Mouse (Mus musculus) megakaryocyte, adult 5-6 weeks (primary cell): ENCODE measurements at regions not wholly inside any gene's neighbourhood (a gene's known extent, or its start where the extent isn't known, plus 50 kb on each side); places are given as distances from the start of the nearest gene placed in this dataset.
A peak's percentile ranks its signal among the peaks of the same experiment; 100 is the strongest.

Experiments used
- ATAC-seq: 2 replicates; pipeline ENCODE4 v1.8.0; 2016; ENCODE audit warnings: mild to moderate bottlenecking, inconsistent platforms; ENCODE audit not compliant: poor library complexity, severe bottlenecking

GRCm38 (mm10) chr5:136619315-136620231 lies 52.3 kb upstream of the Cux1 start:
- ATAC-seq = no peak

GRCm38 (mm10) chr5:136620234-136620633 lies 52.9 kb upstream of the Cux1 start:
- ATAC-seq = 0 out of 2 replicates have a peak, but pooled peaks have one; percentile 33

- ATAC-seq = no peak
Observed at GRCm38 (mm10) chr5:136621336-136622125, 54.2 kb upstream of the Cux1 start.

- ATAC-seq = no peak
Observed at GRCm38 (mm10) chr5:136622152-136622551, 54.9 kb upstream of the Cux1 start.

- peak; percentile 55 for ATAC-seq
Observed at GRCm38 (mm10) chr5:136622721-136623542, 55.6 kb upstream of the Cux1 start.

GRCm38 (mm10) chr5:136623791-136624190 lies 56.5 kb upstream of the Cux1 start:
- ATAC-seq = no peak

GRCm38 (mm10) chr5:136625176-136625991 lies 58.1 kb upstream of the Cux1 start:
- 0 out of 2 replicates have a peak, but pooled peaks have one; percentile 41 for ATAC-seq

GRCm38 (mm10) chr5:136626142-136626771 lies 59.0 kb upstream of the Cux1 start:
- ATAC-seq = no peak

- no peak for ATAC-seq
Observed at GRCm38 (mm10) chr5:136626891-136627290, 59.6 kb upstream of the Cux1 start.

GRCm38 (mm10) chr5:136627671-136628292 lies 60.5 kb upstream of the Cux1 start:
- 0 out of 2 replicates have a peak, but pooled peaks have one; percentile 17 for ATAC-seq

- ATAC-seq = peak; percentile 43; the same call in 1 of the 2 replicates
Observed at GRCm38 (mm10) chr5:136628502-136628901, 61.2 kb upstream of the Cux1 start.

- ATAC-seq = peak; percentile 36; the same call in 1 of the 2 replicates
Observed at GRCm38 (mm10) chr5:136632286-136632685, 60.7 kb upstream of the Myl10 start.

GRCm38 (mm10) chr5:136633901-136634300 lies 59.0 kb upstream of the Myl10 start:
- no peak for ATAC-seq

GRCm38 (mm10) chr5:136635119-136635518 lies 57.8 kb upstream of the Myl10 start:
- ATAC-seq = no peak

- ATAC-seq = no peak
Observed at GRCm38 (mm10) chr5:136636476-136636875, 56.5 kb upstream of the Myl10 start.

- ATAC-seq = no peak
Observed at GRCm38 (mm10) chr5:136637872-136638271, 55.1 kb upstream of the Myl10 start.

GRCm38 (mm10) chr5:136640871-136641619 lies 51.9 kb upstream of the Myl10 start:
- ATAC-seq = no peak

GRCm38 (mm10) chr5:136642208-136642607 lies 50.7 kb upstream of the Myl10 start:
- peak; percentile 91 for ATAC-seq
